Mouse (Mus musculus) heart, adult 18-20 months (tissue): ENCODE data around the gene Fancc. TPM values are rescaled to one million over a fixed set of nuclear protein-coding genes. Genes with fewer than 3 reads are reported as not detected.

Experiments
- DNase-seq, 2 experiments: peaks; one replicate each; pipeline ENCODE4 v3.0.0; 2021 to 2022; ENCODE audit warnings: mixed read lengths in 1 of 2
- long read RNA-seq, 2 experiments: library from polyadenylated mRNA; stranded (forward); transcript quantifications; one replicate each; pipeline ENCODE4 v2.0.0; 2021
- total RNA-seq, 2 experiments: library from RNA; stranded (reverse); gene quantifications; 2 replicates each; pipeline ENCODE4 v1.2.3; 2021

Fancc gene
- 1 to 10 TPM; 3.8 to 5.0 TPM for total RNA-seq
- long read RNA-seq, experiment 1, partial matches to known transcripts = 1 of 6 reads
- long read RNA-seq, experiment 1, other reads (novel, unspliced or antisense) = 5 of 6 reads
- long read RNA-seq, experiment 2 = 0 reads

GRCm38 (mm10) chr13:63496646-63497582, at the start of gene Fancc:
TSS of gene Fancc (minus strand) at chr13:63497278.
- no peak for DNase-seq

- no peak for DNase-seq
These were observed 48.2 kb upstream of the Fancc start for GRCm38 (mm10) chr13:63545291-63545690.

GRCm38 (mm10) chr13:63544967-63545253, 47.8 kb upstream of the Fancc start:
- no peak for DNase-seq

- no peak for DNase-seq
These were observed 47.3 kb upstream of the Fancc start for GRCm38 (mm10) chr13:63544119-63544966.

GRCm38 (mm10) chr13:63543459-63543858, 46.4 kb upstream of the Fancc start:
- DNase-seq = no peak

- DNase-seq = no peak
These were observed 45.8 kb upstream of the Fancc start for GRCm38 (mm10) chr13:63542796-63543384.

- no peak for DNase-seq
These were observed 44.4 kb upstream of the Fancc start for GRCm38 (mm10) chr13:63541510-63541909.

- DNase-seq = no peak
These were observed 43.5 kb upstream of the Fancc start for GRCm38 (mm10) chr13:63540584-63540983.

GRCm38 (mm10) chr13:63534981-63535380, 37.9 kb upstream of the Fancc start:
- no peak for DNase-seq

- no peak for DNase-seq
These were observed 33.8 kb upstream of the Fancc start for GRCm38 (mm10) chr13:63530857-63531256.

GRCm38 (mm10) chr13:63530371-63530764, 33.3 kb upstream of the Fancc start:
- no peak for DNase-seq

- DNase-seq = no peak
These were observed 32.7 kb upstream of the Fancc start for GRCm38 (mm10) chr13:63529602-63530370.

GRCm38 (mm10) chr13:63528852-63529251, 31.8 kb upstream of the Fancc start:
- no peak for DNase-seq

GRCm38 (mm10) chr13:63528164-63528675, 31.1 kb upstream of the Fancc start:
- peak; percentile 13 to 33 for DNase-seq

- no peak for DNase-seq
These were observed 28.6 kb upstream of the Fancc start for GRCm38 (mm10) chr13:63525571-63526197.

GRCm38 (mm10) chr13:63524608-63525570, 27.8 kb upstream of the Fancc start:
- no peak for DNase-seq

GRCm38 (mm10) chr13:63524061-63524460, 27.0 kb upstream of the Fancc start:
- no peak for DNase-seq

GRCm38 (mm10) chr13:63522832-63523231, 25.8 kb upstream of the Fancc start:
- no peak for DNase-seq

GRCm38 (mm10) chr13:63520110-63520509, 23.0 kb upstream of the Fancc start:
- DNase-seq = no peak

GRCm38 (mm10) chr13:63516535-63516934, 19.5 kb upstream of the Fancc start:
- no peak for DNase-seq
